Mouse (Mus musculus): ENCODE results near the gene Frat2. TPM values are rescaled to one million over a fixed set of nuclear protein-coding genes. Genes with fewer than 3 reads are reported as not detected.

Gene Frat2
- polyA plus RNA-seq, 1 experiment, result 0.60 TPM

GRCm38 (mm10) chr19:41831718-41832391 is 16.1 kb downstream of the Frat2 start:
- H3K4me3 ChIP-seq (ENCODE audit: insufficient read depth, poor library complexity, severe bottlenecking), result no peak overlapping the region
- no peaks in the 10 kb centered on the region for H3K36me3 ChIP-seq (ENCODE audit: control insufficient read depth, insufficient read depth)
- no peaks in the 10 kb centered on the region for H3K79me3 ChIP-seq (ENCODE audit: low read depth)
- TF ChIP-seq CEBPB (IDR thresholded peaks at IDR 0.05; ENCODE audit: low read depth), result no peak
- TF ChIP-seq MAX (IDR thresholded peaks at IDR 0.05), result no peak
- no peak for TF ChIP-seq CTCF (IDR thresholded peaks at IDR 0.05; ENCODE audit: control insufficient read depth, insufficient read depth, insufficient read length)
- TF ChIP-seq FOSL1 (IDR thresholded peaks at IDR 0.05; ENCODE audit: insufficient read depth, low read length, poor library complexity, severe bottlenecking), result no peak
- TF ChIP-seq MYOD1 (IDR thresholded peaks at IDR 0.05; ENCODE audit: control insufficient read depth, insufficient read length, low read depth), result no peak
- no peak for TF ChIP-seq MYOG (IDR thresholded peaks at IDR 0.05; ENCODE audit: control insufficient read depth, extremely low read depth, insufficient read length)
- TF ChIP-seq USF1 (IDR thresholded peaks at IDR 0.05; ENCODE audit: low read depth), result no peak
- H3ac ChIP-seq (ENCODE audit: control insufficient read depth, insufficient read length, low read depth), result no peak overlapping the region
- H3K79me2 ChIP-seq (ENCODE audit: control insufficient read depth, insufficient read depth), result no peaks in the 10 kb centered on the region
- H3K27me3 ChIP-seq (ENCODE audit: control insufficient read depth, insufficient read depth, insufficient read length), result peaks cover 50% of the 10 kb centered on the region

- Histone ChIP-seq H3K27me3 (ENCODE audit: control insufficient read depth, insufficient read depth, insufficient read length) (peaks cover 45% of the 10 kb centered on the region), H3ac (ENCODE audit: control insufficient read depth, insufficient read length, low read depth) (no peak overlapping the region), H3K4me3 (ENCODE audit: insufficient read depth, poor library complexity, severe bottlenecking) (no peak overlapping the region), H3K36me3 (ENCODE audit: control insufficient read depth, insufficient read depth) (no peaks in the 10 kb centered on the region), H3K79me2 (ENCODE audit: control insufficient read depth, insufficient read depth) (no peaks in the 10 kb centered on the region), H3K79me3 (ENCODE audit: low read depth) (no peaks in the 10 kb centered on the region)
- TF ChIP-seq MYOG (IDR thresholded peaks at IDR 0.05; ENCODE audit: control insufficient read depth, extremely low read depth, insufficient read length), result no peak
- TF ChIP-seq CEBPB (IDR thresholded peaks at IDR 0.05; ENCODE audit: low read depth), result no peak
- TF ChIP-seq MYOD1 (IDR thresholded peaks at IDR 0.05; ENCODE audit: control insufficient read depth, insufficient read length, low read depth), result no peak
- TF ChIP-seq MAX (IDR thresholded peaks at IDR 0.05), result no peak
- TF ChIP-seq USF1 (IDR thresholded peaks at IDR 0.05; ENCODE audit: low read depth), result no peak
- TF ChIP-seq FOSL1 (IDR thresholded peaks at IDR 0.05; ENCODE audit: insufficient read depth, low read length, poor library complexity, severe bottlenecking), result no peak
Measured at GRCm38 (mm10) chr19:41831101-41831570, 16.8 kb downstream of the Frat2 start.

- Histone ChIP-seq H3K27me3 (ENCODE audit: control insufficient read depth, insufficient read depth, insufficient read length) (peaks cover 39% of the 10 kb centered on the region), H3K36me3 (ENCODE audit: control insufficient read depth, insufficient read depth) (no peaks in the 10 kb centered on the region), H3K79me3 (ENCODE audit: low read depth) (no peaks in the 10 kb centered on the region), H3ac (ENCODE audit: control insufficient read depth, insufficient read length, low read depth) (peak overlapping the region; percentile 46), H3K4me3 (ENCODE audit: insufficient read depth, poor library complexity, severe bottlenecking) (peak overlapping the region; percentile 34), H3K79me2 (ENCODE audit: control insufficient read depth, insufficient read depth) (no peaks in the 10 kb centered on the region)
- TF ChIP-seq FOSL1 (IDR thresholded peaks at IDR 0.05; ENCODE audit: insufficient read depth, low read length, poor library complexity, severe bottlenecking) (no peak), CTCF (IDR thresholded peaks at IDR 0.05; ENCODE audit: control insufficient read depth, insufficient read depth, insufficient read length) (no peak), MYOG (IDR thresholded peaks at IDR 0.05; ENCODE audit: control insufficient read depth, extremely low read depth, insufficient read length) (no peak), CEBPB (IDR thresholded peaks at IDR 0.05; ENCODE audit: low read depth) (no peak), USF1 (IDR thresholded peaks at IDR 0.05; ENCODE audit: low read depth) (no peak), MYOD1 (IDR thresholded peaks at IDR 0.05; ENCODE audit: control insufficient read depth, insufficient read length, low read depth) (no peak), MAX (IDR thresholded peaks at IDR 0.05) (no peak)
Measured at GRCm38 (mm10) chr19:41830106-41831031, 17.6 kb downstream of the Frat2 start.

- H3K27me3 ChIP-seq (ENCODE audit: control insufficient read depth, insufficient read depth, insufficient read length), result peaks cover 39% of the 10 kb centered on the region
- H3K36me3 ChIP-seq (ENCODE audit: control insufficient read depth, insufficient read depth), result no peaks in the 10 kb centered on the region
- no peaks in the 10 kb centered on the region for H3K79me3 ChIP-seq (ENCODE audit: low read depth)
- H3K4me3 ChIP-seq (ENCODE audit: insufficient read depth, poor library complexity, severe bottlenecking), result peak within 1 kb of the TSS; percentile 34
- H3K79me2 ChIP-seq (ENCODE audit: control insufficient read depth, insufficient read depth), result no peaks in the 10 kb centered on the region
- TF ChIP-seq MAX (IDR thresholded peaks at IDR 0.05), result no peak
- TF ChIP-seq FOSL1 (IDR thresholded peaks at IDR 0.05; ENCODE audit: insufficient read depth, low read length, poor library complexity, severe bottlenecking), result no peak
- no peak for TF ChIP-seq USF1 (IDR thresholded peaks at IDR 0.05; ENCODE audit: low read depth)
- TF ChIP-seq MYOD1 (IDR thresholded peaks at IDR 0.05; ENCODE audit: control insufficient read depth, insufficient read length, low read depth), result no peak
- TF ChIP-seq CEBPB (IDR thresholded peaks at IDR 0.05; ENCODE audit: low read depth), result no peak
- peak within 1 kb of the TSS; percentile 71 for H3ac ChIP-seq (ENCODE audit: control insufficient read depth, insufficient read length, low read depth)
Measured at GRCm38 (mm10) chr19:41829381-41830105, 18.4 kb downstream of the Frat2 start, which contains the start of gene Frat1. Frat1 (plus strand) TSS chr19:41829970.

GRCm38 (mm10) chr19:41828941-41829340 is 19.0 kb downstream of the Frat2 start:
- Histone ChIP-seq H3K27me3 (ENCODE audit: control insufficient read depth, insufficient read depth, insufficient read length) (peaks cover 39% of the 10 kb centered on the region), H3ac (ENCODE audit: control insufficient read depth, insufficient read length, low read depth) (no peak overlapping the region), H3K79me2 (ENCODE audit: control insufficient read depth, insufficient read depth) (no peaks in the 10 kb centered on the region), H3K36me3 (ENCODE audit: control insufficient read depth, insufficient read depth) (no peaks in the 10 kb centered on the region), H3K4me3 (ENCODE audit: insufficient read depth, poor library complexity, severe bottlenecking) (no peak overlapping the region), H3K79me3 (ENCODE audit: low read depth) (no peaks in the 10 kb centered on the region)
- TF ChIP-seq CTCF (IDR thresholded peaks at IDR 0.05; ENCODE audit: control insufficient read depth, insufficient read depth, insufficient read length), result no peak
- no peak for TF ChIP-seq USF1 (IDR thresholded peaks at IDR 0.05; ENCODE audit: low read depth)
- no peak for TF ChIP-seq FOSL1 (IDR thresholded peaks at IDR 0.05; ENCODE audit: insufficient read depth, low read length, poor library complexity, severe bottlenecking)
- TF ChIP-seq MYOG (IDR thresholded peaks at IDR 0.05; ENCODE audit: control insufficient read depth, extremely low read depth, insufficient read length), result no peak
